Mouse (Mus musculus) midbrain, embryonic 15.5 days (tissue): ENCODE measurements at regions not wholly inside any gene's neighbourhood (a gene's known extent, or its start where the extent isn't known, plus 50 kb on each side); places are given as distances from the start of the nearest gene placed in this dataset.
A peak's percentile ranks its signal among the peaks of the same experiment; 100 is the strongest.

Experiments used
- ATAC-seq: fragments of 200-750 bp; cut with Nextera tagmentation; replicated peaks from 2 replicates; pipeline ENCODE4 v1.8.0; 2017; ENCODE audit warnings: moderate TSS enrichment
- H3K27ac ChIP-seq: fragments of 300-500 bp; sonication (generic); 2 replicates; pipeline ENCODE4 v1.5.1; 2015; ENCODE audit warnings: mild to moderate bottlenecking, inconsistent platforms
- H3K27me3 ChIP-seq: fragments of 300-500 bp; sonication (generic); replicated peaks from 2 replicates; pipeline ENCODE4 v1.6.1; 2015; ENCODE audit warnings: inconsistent platforms
- H3K36me3 ChIP-seq: fragments of 300-500 bp; sonication (generic); replicated peaks from 2 replicates; pipeline ENCODE4 v1.6.1; 2015; ENCODE audit warnings: inconsistent platforms
- H3K4me1 ChIP-seq: fragments of 300-500 bp; sonication (generic); 2 replicates; pipeline ENCODE4 v1.6.1; 2015; ENCODE audit warnings: inconsistent platforms
- H3K4me2 ChIP-seq: fragments of 300-500 bp; sonication (generic); 2 replicates; pipeline ENCODE4 v1.6.1; 2015; ENCODE audit warnings: inconsistent platforms, mild to moderate bottlenecking, moderate library complexity
- H3K4me3 ChIP-seq: fragments of 300-500 bp; sonication (generic); 2 replicates; pipeline ENCODE4 v1.5.1; 2015; ENCODE audit warnings: mild to moderate bottlenecking, inconsistent platforms
- H3K9ac ChIP-seq: fragments of 300-500 bp; sonication (generic); 2 replicates; pipeline ENCODE4 v1.6.1; 2015; ENCODE audit warnings: mild to moderate bottlenecking, inconsistent platforms
- H3K9me3 ChIP-seq: fragments of 300-500 bp; sonication (generic); 2 replicates; pipeline ENCODE4 v1.6.1; 2016; ENCODE audit warnings: inconsistent platforms
- WGBS: fragments of 180-500 bp; shearing (Covaris S2); methylation state at CpG from one replicate; pipeline ENCODE4 v1.1.7; 2015; ENCODE audit warnings: mixed read lengths; 5-methylcytosine and 5-hydroxymethylcytosine counted together

DNA sequence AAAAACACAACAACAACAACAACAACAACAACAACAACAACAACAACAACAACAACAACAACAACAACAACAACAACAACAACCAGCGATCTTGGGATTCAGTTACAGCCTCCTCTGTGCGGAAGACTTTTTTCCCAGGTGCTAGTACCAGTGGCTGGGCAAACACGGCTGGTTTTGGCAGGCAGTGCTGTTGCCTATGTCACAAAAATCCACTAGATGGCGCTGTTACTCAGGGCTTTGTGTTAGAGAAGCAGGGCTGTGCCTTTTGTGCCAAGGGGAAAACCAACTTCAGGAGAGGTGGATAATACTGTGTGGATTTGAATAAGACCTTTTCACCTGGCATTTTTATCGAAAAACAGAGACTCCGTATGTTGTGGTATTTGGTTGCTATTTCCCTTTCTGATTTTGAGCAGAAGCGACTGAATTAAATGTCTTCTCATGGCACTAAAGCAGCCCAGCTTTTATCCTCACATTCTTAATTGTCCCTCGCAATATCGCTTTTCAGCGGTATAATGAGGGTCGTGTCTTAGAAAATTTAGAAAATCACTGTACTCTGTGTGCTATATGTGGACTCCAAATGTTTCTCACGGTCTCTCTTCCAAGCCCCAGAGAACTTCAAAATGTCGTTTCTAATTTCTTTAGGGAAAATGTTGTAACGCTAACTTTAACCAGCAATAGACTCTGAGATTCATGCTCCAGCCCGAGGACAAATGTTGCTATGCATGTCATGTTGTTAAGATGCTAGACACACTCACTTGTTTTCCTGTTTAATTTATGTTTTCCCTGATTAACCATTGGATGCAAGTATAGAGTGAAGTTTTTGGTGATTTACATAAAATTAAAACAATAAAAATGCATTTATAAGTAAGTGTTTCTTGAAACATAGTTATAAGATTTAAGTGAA lies 251.0 kb upstream of the Ccdc54 start:
- H3K27me3 ChIP-seq, result no peaks in the 10 kb centered on the region
- H3K27ac ChIP-seq, result peak overlapping the region; percentile 26; the same call in 1 of the 2 replicates
- peak overlapping the region; percentile 29 for H3K4me2 ChIP-seq
- H3K9me3 ChIP-seq, result no peaks in the 10 kb centered on the region
- peaks cover 4% of the 10 kb centered on the region; the same call in 1 of the 2 replicates for H3K4me1 ChIP-seq
- no peaks in the 10 kb centered on the region for H3K36me3 ChIP-seq
- whole genome bisulfite sequencing, result 29% methylated on average over 15 of the region's 15 CpGs
- peak; percentile 93 for ATAC-seq
- peak overlapping the region; percentile 18 for H3K4me3 ChIP-seq
- no peak overlapping the region for H3K9ac ChIP-seq

DNA sequence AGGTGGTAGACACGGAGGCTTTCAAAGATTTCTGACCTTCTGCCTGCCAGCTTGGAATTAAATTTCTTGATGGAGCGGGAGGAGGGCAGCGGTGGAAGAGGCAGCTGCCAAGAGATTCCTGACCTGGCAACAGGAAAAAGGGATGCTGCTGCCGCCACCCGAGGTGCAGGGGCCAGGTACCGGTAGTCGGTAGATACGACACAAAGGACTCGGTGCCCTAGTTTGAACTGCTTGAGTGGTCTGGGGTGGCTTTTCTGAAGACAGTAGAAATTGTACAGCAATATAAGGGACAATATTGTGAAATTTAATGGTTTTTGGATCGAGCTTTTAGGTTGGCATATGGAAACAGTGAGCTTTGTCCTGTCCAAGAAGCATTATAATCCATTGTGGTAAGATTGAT lies 250.3 kb upstream of the Ccdc54 start:
- Histone ChIP-seq H3K4me2 (no peak overlapping the region), H3K36me3 (no peaks in the 10 kb centered on the region), H3K4me3 (no peak overlapping the region), H3K4me1 (peaks cover 4% of the 10 kb centered on the region; the same call in 1 of the 2 replicates), H3K27me3 (no peaks in the 10 kb centered on the region), H3K9me3 (no peaks in the 10 kb centered on the region), H3K27ac (no peak overlapping the region), H3K9ac (no peak overlapping the region)
- WGBS, result 69% methylated on average over 10 of the region's 10 CpGs
- ATAC-seq, result peak; percentile 40; the same call in 1 of the 2 replicates

DNA sequence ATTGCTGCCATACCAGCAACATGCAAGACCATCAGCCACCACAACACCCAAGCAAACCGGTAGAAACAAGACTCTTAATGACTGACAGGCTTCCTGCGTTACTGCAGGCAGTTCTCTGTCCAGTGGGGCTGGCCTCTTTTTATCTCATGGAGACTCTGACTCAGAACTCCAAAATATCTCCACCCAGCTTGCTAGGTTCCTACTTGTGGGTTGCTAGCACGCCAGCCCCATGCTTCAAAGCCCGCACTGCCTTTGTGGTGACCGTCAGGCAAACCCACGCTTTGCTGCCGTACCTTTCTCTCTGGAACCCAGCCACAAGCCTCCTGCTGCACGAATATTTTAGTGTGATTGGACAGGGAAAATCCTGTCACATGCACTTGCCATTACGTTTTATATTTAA lies 248.7 kb upstream of the Ccdc54 start:
- Histone ChIP-seq H3K9me3 (no peaks in the 10 kb centered on the region), H3K9ac (no peak overlapping the region), H3K4me1 (peaks cover 4% of the 10 kb centered on the region; the same call in 1 of the 2 replicates), H3K27me3 (no peaks in the 10 kb centered on the region), H3K36me3 (no peaks in the 10 kb centered on the region), H3K4me3 (no peak overlapping the region), H3K27ac (no peak overlapping the region), H3K4me2 (no peak overlapping the region)
- ATAC-seq, result no peak
- WGBS, result 71% methylated on average over 9 of the region's 9 CpGs

DNA sequence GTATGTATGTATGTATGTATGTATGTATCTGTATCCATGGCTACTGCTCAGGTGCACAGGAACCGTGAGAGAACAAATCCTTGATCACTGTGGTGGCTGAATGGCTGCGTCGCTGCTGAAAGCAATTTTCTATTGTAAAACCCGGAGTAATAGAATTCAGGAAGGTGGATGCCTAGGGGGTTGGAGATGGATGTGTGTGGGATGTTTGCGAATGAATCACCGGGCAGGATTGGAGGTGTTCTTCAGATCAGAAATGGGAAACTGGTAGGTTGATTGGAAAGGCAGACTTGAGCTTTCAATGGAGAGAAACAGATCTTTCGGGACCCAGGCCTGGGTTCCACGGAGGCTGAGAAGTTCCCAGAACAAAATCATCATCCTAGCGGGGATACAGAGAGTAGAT lies 246.5 kb upstream of the Ccdc54 start:
- no peak overlapping the region for H3K27ac ChIP-seq
- H3K9me3 ChIP-seq, result no peaks in the 10 kb centered on the region
- H3K36me3 ChIP-seq, result no peaks in the 10 kb centered on the region
- no peaks in the 10 kb centered on the region for H3K27me3 ChIP-seq
- no peak for ATAC-seq
- no peak overlapping the region for H3K4me2 ChIP-seq
- H3K4me1 ChIP-seq, result peaks cover 4% of the 10 kb centered on the region; the same call in 1 of the 2 replicates
- 78% methylated on average over 9 of the region's 9 CpGs for WGBS
- no peak overlapping the region for H3K4me3 ChIP-seq
- no peak overlapping the region for H3K9ac ChIP-seq

DNA sequence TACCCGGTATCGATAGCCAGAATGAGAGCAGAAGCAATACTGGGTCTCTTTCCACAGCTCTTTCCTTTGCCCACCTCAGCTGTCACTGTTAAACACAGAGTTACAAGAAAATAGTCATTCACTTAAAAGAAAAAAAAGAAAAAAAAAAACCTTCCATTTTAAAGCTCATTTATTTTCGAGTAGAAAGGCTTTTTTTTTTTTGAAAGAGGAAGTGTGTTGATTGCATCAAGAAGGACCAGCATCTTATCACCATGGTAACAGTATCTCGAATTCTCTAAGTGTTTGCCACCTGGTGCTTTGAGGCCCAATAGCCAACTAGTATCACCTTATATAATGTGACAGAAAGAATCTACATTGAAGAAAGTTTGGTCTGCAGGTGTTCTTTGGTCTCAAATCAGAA lies 245.5 kb upstream of the Ccdc54 start:
- H3K9ac ChIP-seq, result no peak overlapping the region
- ATAC-seq, result no peak
- no peaks in the 10 kb centered on the region for H3K36me3 ChIP-seq
- H3K4me2 ChIP-seq, result no peak overlapping the region
- H3K27me3 ChIP-seq, result no peaks in the 10 kb centered on the region
- H3K27ac ChIP-seq, result no peak overlapping the region
- no peaks in the 10 kb centered on the region for H3K4me1 ChIP-seq
- no peaks in the 10 kb centered on the region for H3K9me3 ChIP-seq
- 70% methylated on average over 4 of the region's 4 CpGs for WGBS
- H3K4me3 ChIP-seq, result no peak overlapping the region

DNA sequence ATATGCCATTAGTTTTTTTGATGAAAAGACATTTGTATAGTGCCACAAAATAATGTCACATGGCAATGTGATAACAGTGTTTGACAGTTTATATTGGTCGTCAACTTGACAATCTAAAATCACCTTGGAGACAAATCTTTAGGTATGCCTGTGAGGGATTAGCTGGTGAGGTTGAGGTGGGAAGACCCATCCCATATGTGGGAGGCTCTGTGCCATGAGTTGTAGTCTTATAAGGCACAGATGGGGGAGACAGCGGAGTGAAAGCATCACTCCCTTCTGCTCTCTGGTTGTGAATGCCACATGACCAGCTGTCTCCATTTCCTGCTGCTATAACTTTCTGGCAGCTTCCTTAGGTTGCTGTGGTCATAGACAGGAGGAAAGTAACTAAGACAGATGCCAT lies 242.4 kb upstream of the Ccdc54 start:
- H3K27ac ChIP-seq, result no peak overlapping the region
- H3K9ac ChIP-seq, result no peak overlapping the region
- no peaks in the 10 kb centered on the region for H3K4me1 ChIP-seq
- ATAC-seq, result no peak
- H3K4me3 ChIP-seq, result no peak overlapping the region
- 92% methylated on average over 2 of the region's 2 CpGs for WGBS
- H3K27me3 ChIP-seq, result no peaks in the 10 kb centered on the region
- H3K4me2 ChIP-seq, result no peak overlapping the region
- no peaks in the 10 kb centered on the region for H3K36me3 ChIP-seq
- no peaks in the 10 kb centered on the region for H3K9me3 ChIP-seq

DNA sequence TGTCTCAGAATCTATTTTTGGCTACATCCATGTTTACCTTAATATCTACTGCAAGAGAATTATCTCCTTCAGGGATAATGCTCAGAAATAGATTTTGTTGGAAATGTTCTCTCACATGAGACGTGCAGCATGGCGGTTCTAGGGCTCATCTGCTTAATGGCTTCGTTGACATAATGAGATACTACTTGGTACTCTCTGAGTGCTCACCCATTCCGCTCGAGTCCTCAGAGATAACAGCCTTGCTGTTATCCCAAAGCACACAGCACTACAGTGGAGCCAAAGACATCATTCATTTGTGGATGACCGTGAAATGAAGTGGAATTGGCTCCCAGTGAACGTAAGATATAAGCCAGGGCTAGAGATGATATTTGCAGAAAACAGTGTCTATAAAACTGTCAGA lies 231.4 kb upstream of the Ccdc54 start:
- no peaks in the 10 kb centered on the region; the same call in 1 of the 2 replicates for H3K4me1 ChIP-seq
- H3K36me3 ChIP-seq, result no peaks in the 10 kb centered on the region
- no peak overlapping the region for H3K27ac ChIP-seq
- H3K4me3 ChIP-seq, result no peak overlapping the region
- no peak overlapping the region for H3K9ac ChIP-seq
- no peaks in the 10 kb centered on the region for H3K9me3 ChIP-seq
- no peak for ATAC-seq
- H3K27me3 ChIP-seq, result no peaks in the 10 kb centered on the region
- 58% methylated on average over 7 of the region's 7 CpGs for WGBS
- no peak overlapping the region for H3K4me2 ChIP-seq

DNA sequence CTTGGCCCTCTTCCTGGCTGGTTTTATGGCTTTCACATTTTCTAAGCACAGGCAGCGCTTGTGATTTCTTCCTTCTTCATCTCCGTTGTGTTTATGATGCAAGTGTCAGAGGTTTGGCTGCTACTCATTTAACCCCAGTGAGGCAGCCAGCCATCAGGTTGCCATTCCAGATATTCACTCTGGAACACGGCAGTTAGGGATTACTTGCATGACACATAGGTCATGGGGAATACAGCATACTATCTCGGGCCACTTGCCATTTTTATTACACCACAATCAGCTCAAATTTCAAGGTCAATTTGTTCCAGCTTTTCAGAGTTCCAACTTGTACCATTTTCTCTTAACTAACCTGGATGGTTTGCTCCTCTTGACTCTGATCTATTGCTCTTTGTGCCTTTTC lies 223.7 kb upstream of the Ccdc54 start:
- H3K4me3 ChIP-seq, result no peak overlapping the region
- no peak overlapping the region for H3K27ac ChIP-seq
- no peaks in the 10 kb centered on the region for H3K27me3 ChIP-seq
- 83% methylated on average over 4 of the region's 4 CpGs for WGBS
- no peaks in the 10 kb centered on the region for H3K36me3 ChIP-seq
- no peaks in the 10 kb centered on the region for H3K4me1 ChIP-seq
- no peak overlapping the region for H3K9ac ChIP-seq
- ATAC-seq, result no peak
- H3K9me3 ChIP-seq, result no peaks in the 10 kb centered on the region
- H3K4me2 ChIP-seq, result no peak overlapping the region

DNA sequence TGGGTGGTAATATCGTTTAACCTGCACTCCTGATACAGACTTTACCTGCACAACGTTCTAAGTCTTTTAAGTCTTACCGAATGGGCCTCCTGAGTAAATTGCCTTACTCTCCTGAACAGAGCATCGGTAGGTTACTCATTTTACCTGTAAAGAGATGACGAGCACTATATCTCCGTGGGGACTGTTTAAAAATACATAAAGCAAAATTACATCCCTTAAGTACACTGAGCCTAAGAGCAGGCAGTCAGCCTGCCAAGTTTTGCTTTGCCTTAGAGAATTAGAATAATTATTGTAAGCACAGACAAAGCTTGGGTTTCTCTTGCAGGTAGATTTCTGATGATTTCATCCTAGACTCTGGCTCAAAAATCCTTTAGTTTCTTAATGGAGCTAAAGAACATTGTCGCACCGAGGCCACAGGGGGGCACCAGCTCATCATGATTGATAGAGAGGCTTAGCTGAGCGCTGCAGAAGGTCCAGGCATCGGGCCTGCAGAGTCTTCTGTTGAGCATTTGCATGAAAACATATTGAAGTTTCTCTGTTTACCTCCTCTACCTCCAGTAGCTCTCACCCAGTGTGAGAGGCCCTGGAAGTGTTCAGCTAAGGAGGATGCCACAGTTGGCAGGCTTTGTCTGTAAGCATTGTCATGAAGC lies 208.3 kb upstream of the Ccdc54 start:
- H3K4me2 ChIP-seq, result no peak overlapping the region
- no peaks in the 10 kb centered on the region for H3K4me1 ChIP-seq
- no peaks in the 10 kb centered on the region for H3K36me3 ChIP-seq
- 47% methylated on average over 10 of the region's 10 CpGs for WGBS
- peak; percentile 92 for ATAC-seq
- H3K27ac ChIP-seq, result no peak overlapping the region
- no peaks in the 10 kb centered on the region for H3K27me3 ChIP-seq
- H3K9me3 ChIP-seq, result no peaks in the 10 kb centered on the region
- no peak overlapping the region for H3K9ac ChIP-seq
- no peak overlapping the region for H3K4me3 ChIP-seq

DNA sequence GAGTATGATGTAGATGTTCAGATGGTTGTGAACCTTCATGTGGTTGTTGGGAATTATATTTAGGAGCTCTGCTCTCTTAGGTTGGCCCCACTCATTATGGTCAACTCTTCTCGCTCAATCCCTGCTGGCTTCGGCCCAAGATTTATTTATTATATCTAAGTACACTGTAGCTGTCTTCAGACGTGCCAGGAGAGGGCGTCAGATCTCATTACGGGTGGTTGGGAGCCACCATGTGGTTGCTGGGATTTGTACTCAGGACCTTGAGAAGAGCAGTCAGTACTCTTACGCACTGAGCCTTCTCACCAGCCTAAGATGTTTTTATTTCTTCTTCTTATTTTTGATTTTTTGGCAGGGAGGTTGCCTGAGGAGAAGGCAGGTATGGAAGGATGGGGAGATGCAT lies 207.1 kb upstream of the Ccdc54 start:
- no peak overlapping the region for H3K9ac ChIP-seq
- ATAC-seq, result no peak
- no peaks in the 10 kb centered on the region for H3K36me3 ChIP-seq
- H3K4me3 ChIP-seq, result no peak overlapping the region
- H3K4me2 ChIP-seq, result no peak overlapping the region
- 84% methylated on average over 6 of the region's 6 CpGs for WGBS
- H3K27me3 ChIP-seq, result no peaks in the 10 kb centered on the region
- no peaks in the 10 kb centered on the region for H3K9me3 ChIP-seq
- H3K4me1 ChIP-seq, result no peaks in the 10 kb centered on the region
- H3K27ac ChIP-seq, result no peak overlapping the region

DNA sequence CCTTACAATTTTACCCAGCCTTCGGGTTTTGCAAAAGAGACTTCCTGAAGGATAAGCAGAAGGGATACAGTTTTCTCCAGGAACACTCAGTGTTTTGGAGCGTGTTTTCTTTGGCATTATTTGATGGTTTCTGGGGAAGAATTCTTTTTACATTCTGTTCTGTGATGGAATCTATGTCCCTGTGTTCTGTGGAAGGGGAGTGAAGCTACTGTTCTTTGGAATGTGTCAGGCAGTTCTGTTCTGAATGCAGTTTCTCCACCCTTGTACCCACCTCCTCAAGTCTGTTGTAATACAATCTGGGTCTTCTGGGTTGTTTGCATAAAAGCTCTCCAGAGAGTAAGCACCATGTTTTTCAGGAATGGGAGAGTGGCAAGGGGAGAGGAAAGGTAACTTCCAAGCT lies 202.0 kb upstream of the Ccdc54 start:
- H3K27me3 ChIP-seq, result no peaks in the 10 kb centered on the region
- ATAC-seq, result no peak
- no peaks in the 10 kb centered on the region for H3K9me3 ChIP-seq
- H3K4me1 ChIP-seq, result no peaks in the 10 kb centered on the region
- no peak overlapping the region for H3K4me3 ChIP-seq
- no peaks in the 10 kb centered on the region for H3K36me3 ChIP-seq
- 79% methylated on average over 2 of the region's 2 CpGs for WGBS
- no peak overlapping the region for H3K27ac ChIP-seq
- no peak overlapping the region for H3K9ac ChIP-seq
- H3K4me2 ChIP-seq, result no peak overlapping the region

DNA sequence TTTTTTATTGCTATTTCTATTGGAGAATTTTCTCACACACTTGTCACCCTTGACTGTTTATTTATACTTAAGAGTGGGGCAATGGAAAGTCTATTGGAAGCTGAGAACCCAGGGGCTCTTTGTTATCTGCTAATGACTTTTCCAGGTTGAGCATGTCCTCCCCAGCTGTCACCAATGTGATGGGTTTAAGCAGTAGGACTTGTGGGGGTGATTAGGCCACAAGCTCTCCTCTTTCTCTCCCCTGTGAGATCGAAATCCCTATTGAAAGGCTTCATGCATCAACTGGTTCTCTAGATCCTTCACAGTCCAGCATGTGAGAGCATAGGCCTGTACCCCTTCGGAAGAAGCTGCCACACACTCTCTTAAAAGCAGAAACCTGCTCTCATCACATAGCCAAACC lies 201.6 kb upstream of the Ccdc54 start:
- no peaks in the 10 kb centered on the region for H3K36me3 ChIP-seq
- H3K9ac ChIP-seq, result no peak overlapping the region
- ATAC-seq, result no peak
- no peak overlapping the region for H3K27ac ChIP-seq
- H3K4me1 ChIP-seq, result no peaks in the 10 kb centered on the region
- no peaks in the 10 kb centered on the region for H3K27me3 ChIP-seq
- no peaks in the 10 kb centered on the region for H3K9me3 ChIP-seq
- 31% methylated on average over 2 of the region's 2 CpGs for WGBS
- no peak overlapping the region for H3K4me3 ChIP-seq
- H3K4me2 ChIP-seq, result no peak overlapping the region

DNA sequence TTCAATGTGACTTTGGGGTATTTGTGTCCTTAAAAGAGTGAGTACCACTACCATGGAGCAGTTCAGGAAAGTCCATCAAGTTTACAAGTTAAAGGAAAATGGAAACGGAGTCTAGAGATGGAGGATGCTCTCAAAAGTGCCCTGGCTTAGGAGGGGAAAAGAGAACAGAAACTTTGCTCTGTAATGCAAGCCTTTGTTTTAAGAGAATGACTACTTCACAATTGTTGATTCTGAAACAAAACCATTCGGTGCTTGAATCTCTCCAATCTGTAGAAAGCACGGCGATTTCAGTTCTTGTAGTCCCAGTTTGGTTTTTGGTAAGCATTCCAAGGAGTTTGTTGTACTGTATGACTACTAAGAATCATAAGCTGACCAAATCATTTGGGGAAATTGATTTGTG lies 197.7 kb upstream of the Ccdc54 start:
- WGBS, result 91% methylated on average over 4 of the region's 4 CpGs

More for the DNA sequence above, 197.7 kb upstream of the Ccdc54 start:
- no peak overlapping the region for H3K27ac ChIP-seq
- no peaks in the 10 kb centered on the region for H3K36me3 ChIP-seq
- H3K4me1 ChIP-seq, result peaks cover 8% of the 10 kb centered on the region
- no peak overlapping the region for H3K9ac ChIP-seq
- no peaks in the 10 kb centered on the region for H3K9me3 ChIP-seq
- no peak overlapping the region for H3K4me2 ChIP-seq
- H3K4me3 ChIP-seq, result no peak overlapping the region
- H3K27me3 ChIP-seq, result no peaks in the 10 kb centered on the region
- no peak for ATAC-seq
